Mouse (Mus musculus): ENCODE results near the gene Il2rb.

GRCm38 (mm10) chr15:78471902-78472301, 23.2 kb downstream of the Il2rb start:
- TF ChIP-seq CTCF (IDR thresholded peaks at IDR 0.05; ENCODE audit: low read depth): no peak
- no peak for TF ChIP-seq EP300 (IDR thresholded peaks at IDR 0.05; ENCODE audit: low read depth)

Measured in liver, postnatal 0 days (tissue).